Mouse (Mus musculus) midbrain, embryonic 15.5 days (tissue): ENCODE results near the gene Susd6. TPM values are rescaled to one million over a fixed set of nuclear protein-coding genes. Genes with fewer than 3 reads are reported as not detected.
A peak's percentile ranks its signal among the peaks of the same experiment; 100 is the strongest.

ENCODE experiments used
- ATAC-seq: fragments of 200-750 bp; cut with Nextera tagmentation; replicated peaks from 2 replicates; pipeline ENCODE4 v1.8.0; 2017; ENCODE audit warnings: moderate TSS enrichment
- H3K27ac ChIP-seq: fragments of 300-500 bp; sonication (generic); 2 replicates; pipeline ENCODE4 v1.5.1; 2015; ENCODE audit warnings: mild to moderate bottlenecking, inconsistent platforms
- H3K27me3 ChIP-seq: fragments of 300-500 bp; sonication (generic); replicated peaks from 2 replicates; pipeline ENCODE4 v1.6.1; 2015; ENCODE audit warnings: inconsistent platforms
- H3K36me3 ChIP-seq: fragments of 300-500 bp; sonication (generic); replicated peaks from 2 replicates; pipeline ENCODE4 v1.6.1; 2015; ENCODE audit warnings: inconsistent platforms
- H3K4me1 ChIP-seq: fragments of 300-500 bp; sonication (generic); 2 replicates; pipeline ENCODE4 v1.6.1; 2015; ENCODE audit warnings: inconsistent platforms
- H3K4me2 ChIP-seq: fragments of 300-500 bp; sonication (generic); 2 replicates; pipeline ENCODE4 v1.6.1; 2015; ENCODE audit warnings: inconsistent platforms, mild to moderate bottlenecking, moderate library complexity
- H3K4me3 ChIP-seq: fragments of 300-500 bp; sonication (generic); 2 replicates; pipeline ENCODE4 v1.5.1; 2015; ENCODE audit warnings: mild to moderate bottlenecking, inconsistent platforms
- H3K9ac ChIP-seq: fragments of 300-500 bp; sonication (generic); 2 replicates; pipeline ENCODE4 v1.6.1; 2015; ENCODE audit warnings: mild to moderate bottlenecking, inconsistent platforms
- H3K9me3 ChIP-seq: fragments of 300-500 bp; sonication (generic); 2 replicates; pipeline ENCODE4 v1.6.1; 2016; ENCODE audit warnings: inconsistent platforms
- WGBS: fragments of 180-500 bp; shearing (Covaris S2); methylation state at CpG from one replicate; pipeline ENCODE4 v1.1.7; 2015; ENCODE audit warnings: mixed read lengths; 5-methylcytosine and 5-hydroxymethylcytosine counted together
- polyA plus RNA-seq: library from polyadenylated mRNA; unstranded; fragments of >200 nt; fragmentation: Nextera tagmentation; extraction: Ambion mirVana; gene quantifications from 2 replicates; pipeline ENCODE4 v1.2.1, GENCODE M21; 2015

The Susd6 gene
- polyA plus RNA-seq, 1 experiment from 2014 or later: 13.6 TPM

DNA sequence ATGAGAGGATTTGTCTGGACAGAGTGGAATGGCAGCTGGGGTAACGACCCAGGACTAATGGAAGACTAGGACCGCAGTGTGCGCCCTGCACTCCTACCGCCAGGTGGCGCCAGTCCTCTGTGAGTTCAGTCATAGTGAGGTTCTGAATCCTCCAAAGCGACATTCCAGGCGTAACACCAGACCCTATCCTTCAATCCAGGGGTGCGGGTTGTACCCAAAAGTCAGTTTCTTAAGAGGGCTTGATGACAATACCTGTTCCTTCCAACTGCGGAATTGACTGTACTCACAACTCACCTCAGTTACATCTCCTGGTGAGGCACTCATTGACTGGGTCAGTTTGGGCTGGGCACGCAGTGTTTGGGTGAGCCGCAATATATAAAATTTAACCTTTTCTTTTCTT is 20.6 kb upstream of the Susd6 start:
- H3K4me2 ChIP-seq: 0 out of 2 replicates have a peak overlapping the region, but pooled peaks have one; percentile 30
- peak; percentile 66; the same call in 1 of the 2 replicates for ATAC-seq

DNA sequence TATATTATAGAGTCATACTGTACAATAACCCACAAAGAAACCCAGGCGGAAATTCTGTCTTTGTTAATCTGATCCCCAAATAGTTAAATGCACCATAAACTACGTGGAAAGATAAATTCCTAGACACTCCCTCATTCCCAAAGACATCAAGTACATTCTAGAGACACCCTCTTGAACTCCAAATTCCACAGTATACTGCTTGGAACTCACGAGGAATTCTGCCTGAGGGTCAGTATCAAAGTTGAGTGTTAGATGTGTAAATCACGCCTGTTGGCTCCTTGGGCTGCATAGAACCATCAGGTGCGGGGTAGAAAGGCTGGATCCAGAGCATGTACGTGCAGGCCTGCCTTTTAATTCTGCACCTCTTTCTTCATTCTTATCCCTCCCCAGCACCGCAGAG is 15.5 kb upstream of the Susd6 start:
- no peak for ATAC-seq
- no peaks in the 10 kb centered on the region for H3K27me3 ChIP-seq
- no peak overlapping the region for H3K9ac ChIP-seq
- no peak overlapping the region for H3K27ac ChIP-seq
- no peak overlapping the region for H3K4me2 ChIP-seq
- no peak overlapping the region for H3K4me3 ChIP-seq
- 61% methylated on average over 7 of the region's 7 CpGs for WGBS
- H3K36me3 ChIP-seq: no peaks in the 10 kb centered on the region
- 0 out of 2 replicates have a peak, but pooled peaks cover under 1% of the 10 kb centered on the region for H3K4me1 ChIP-seq
- no peaks in the 10 kb centered on the region for H3K9me3 ChIP-seq

More for the DNA sequence above, 20.6 kb upstream of the Susd6 start:
- no peaks in the 10 kb centered on the region for H3K36me3 ChIP-seq
- no peak overlapping the region for H3K27ac ChIP-seq
- H3K4me3 ChIP-seq: no peak overlapping the region
- H3K4me1 ChIP-seq: 0 out of 2 replicates have a peak, but pooled peaks cover 2% of the 10 kb centered on the region
- 19% methylated on average over 11 of the region's 11 CpGs for WGBS
- no peak overlapping the region for H3K9ac ChIP-seq
- H3K27me3 ChIP-seq: no peaks in the 10 kb centered on the region
- no peaks in the 10 kb centered on the region for H3K9me3 ChIP-seq

DNA sequence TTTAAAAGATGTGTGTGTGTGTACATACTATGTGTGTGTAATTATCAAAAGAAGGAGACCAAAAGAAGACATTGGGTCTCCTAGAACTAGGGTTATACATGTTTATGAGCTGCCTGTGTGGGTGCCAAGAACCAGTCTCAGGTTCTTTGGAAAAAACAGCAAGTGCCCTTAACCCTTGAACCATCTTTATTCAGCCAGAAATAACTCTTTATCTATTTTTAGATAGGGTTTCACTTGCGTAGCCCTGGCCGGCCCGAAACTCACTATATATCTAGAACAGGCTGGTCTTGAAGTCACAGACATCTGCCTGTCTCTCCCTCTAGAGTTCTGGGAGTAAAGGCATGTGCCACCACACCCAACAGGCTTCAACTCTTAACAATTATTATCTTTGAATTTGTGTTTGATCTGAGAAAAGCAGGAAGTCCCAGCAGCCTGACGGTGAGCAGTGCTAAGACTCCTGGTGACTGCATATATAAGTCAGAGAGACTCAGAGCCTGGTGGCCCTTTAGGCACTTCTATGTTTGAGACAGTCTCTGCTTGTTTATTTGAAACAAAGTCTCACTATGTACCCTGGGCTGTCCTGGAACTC is 14.2 kb upstream of the Susd6 start:
- Histone ChIP-seq H3K36me3 (no peaks in the 10 kb centered on the region), H3K9ac (no peak overlapping the region), H3K4me2 (no peak overlapping the region), H3K27ac (no peak overlapping the region), H3K27me3 (no peaks in the 10 kb centered on the region), H3K9me3 (no peaks in the 10 kb centered on the region), H3K4me1 (no peaks in the 10 kb centered on the region), H3K4me3 (no peak overlapping the region)
- WGBS: 96% methylated on average over 4 of the region's 4 CpGs
- no peak for ATAC-seq

- H3K9ac ChIP-seq: no peak overlapping the region
- H3K4me3 ChIP-seq: no peak overlapping the region
- H3K27ac ChIP-seq: no peak overlapping the region; the same call in 1 of the 2 replicates
- no peaks in the 10 kb centered on the region for H3K4me1 ChIP-seq
- no peak overlapping the region for H3K4me2 ChIP-seq
- no peak for ATAC-seq
- H3K27me3 ChIP-seq: no peaks in the 10 kb centered on the region
- WGBS: 78% methylated on average over 16 of the region's 16 CpGs
- no peaks in the 10 kb centered on the region for H3K9me3 ChIP-seq
- H3K36me3 ChIP-seq: no peaks in the 10 kb centered on the region
Observed at GRCm38 (mm10) chr12:80778188-80778936, 11.9 kb upstream of the Susd6 start.

- Histone ChIP-seq H3K36me3 (no peaks in the 10 kb centered on the region), H3K27ac (no peak overlapping the region), H3K4me1 (no peaks in the 10 kb centered on the region), H3K4me3 (no peak overlapping the region), H3K4me2 (no peak overlapping the region), H3K9me3 (no peaks in the 10 kb centered on the region), H3K9ac (no peak overlapping the region), H3K27me3 (no peaks in the 10 kb centered on the region)
- WGBS: 91% methylated on average over 4 of the region's 4 CpGs
- ATAC-seq: no peak
Observed at GRCm38 (mm10) chr12:80779760-80780159, 10.6 kb upstream of the Susd6 start.

DNA sequence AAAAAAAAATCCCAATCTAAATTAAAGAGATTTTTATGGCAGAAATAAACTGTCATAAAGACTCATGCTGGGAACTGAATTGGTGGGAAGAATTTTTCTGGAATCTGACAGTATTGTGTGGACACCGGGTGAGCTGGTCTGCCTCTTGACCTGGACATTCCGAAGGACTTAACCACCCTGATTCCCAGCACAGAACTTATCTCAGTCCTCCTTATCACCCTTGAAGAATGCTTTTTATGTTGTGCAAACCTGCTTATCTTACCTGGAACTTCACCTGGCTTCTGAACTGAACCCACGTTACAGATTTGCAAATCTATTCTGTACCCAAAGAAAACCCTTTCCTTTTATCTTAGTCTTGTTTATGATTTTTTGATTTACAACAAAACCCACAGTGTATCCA is 8.1 kb upstream of the Susd6 start:
- no peaks in the 10 kb centered on the region for H3K27me3 ChIP-seq
- 85% methylated on average over 3 of the region's 3 CpGs for WGBS
- H3K4me1 ChIP-seq: no peaks in the 10 kb centered on the region
- no peaks in the 10 kb centered on the region for H3K36me3 ChIP-seq
- no peak overlapping the region for H3K4me3 ChIP-seq
- H3K9me3 ChIP-seq: no peaks in the 10 kb centered on the region
- no peak overlapping the region for H3K4me2 ChIP-seq
- no peak overlapping the region for H3K27ac ChIP-seq
- no peak overlapping the region for H3K9ac ChIP-seq
- no peak for ATAC-seq

DNA sequence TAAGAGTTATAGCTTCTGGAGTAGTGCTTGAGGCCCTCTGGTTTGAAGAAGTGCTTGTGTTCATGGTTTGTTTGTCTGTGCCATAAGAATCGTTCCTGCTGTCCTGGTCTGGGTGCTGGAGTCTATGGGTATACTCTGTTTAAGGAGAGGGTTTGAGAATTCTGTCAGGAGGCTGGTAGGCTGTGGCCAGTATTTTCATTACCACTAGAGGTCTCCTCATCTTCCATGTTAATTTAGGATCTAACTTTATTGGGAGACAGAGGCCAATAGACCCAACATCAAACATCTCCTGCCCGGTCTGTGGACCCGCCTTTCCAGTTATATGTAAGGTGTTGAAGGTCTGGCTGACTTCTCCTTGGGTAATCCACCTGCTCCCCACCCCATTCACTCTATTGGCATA is 7.4 kb upstream of the Susd6 start:
- no peaks in the 10 kb centered on the region for H3K27me3 ChIP-seq
- no peak overlapping the region for H3K4me2 ChIP-seq
- H3K27ac ChIP-seq: no peak overlapping the region
- no peak overlapping the region for H3K9ac ChIP-seq
- H3K4me3 ChIP-seq: no peak overlapping the region
- no peaks in the 10 kb centered on the region for H3K9me3 ChIP-seq
- 55% methylated on average over 3 of the region's 3 CpGs for WGBS
- no peaks in the 10 kb centered on the region for H3K36me3 ChIP-seq
- ATAC-seq: no peak
- no peaks in the 10 kb centered on the region for H3K4me1 ChIP-seq

GRCm38 (mm10) chr12:80783889-80784288 is 6.4 kb upstream of the Susd6 start:
- H3K4me1 ChIP-seq: no peaks in the 10 kb centered on the region
- no peaks in the 10 kb centered on the region for H3K27me3 ChIP-seq
- no peak for ATAC-seq
- H3K36me3 ChIP-seq: no peaks in the 10 kb centered on the region
- 81% methylated on average over 1 of the region's 1 CpGs for WGBS
- no peak overlapping the region for H3K4me2 ChIP-seq
- H3K4me3 ChIP-seq: no peak overlapping the region
- no peak overlapping the region for H3K27ac ChIP-seq
- H3K9ac ChIP-seq: no peak overlapping the region
- H3K9me3 ChIP-seq: no peaks in the 10 kb centered on the region

DNA sequence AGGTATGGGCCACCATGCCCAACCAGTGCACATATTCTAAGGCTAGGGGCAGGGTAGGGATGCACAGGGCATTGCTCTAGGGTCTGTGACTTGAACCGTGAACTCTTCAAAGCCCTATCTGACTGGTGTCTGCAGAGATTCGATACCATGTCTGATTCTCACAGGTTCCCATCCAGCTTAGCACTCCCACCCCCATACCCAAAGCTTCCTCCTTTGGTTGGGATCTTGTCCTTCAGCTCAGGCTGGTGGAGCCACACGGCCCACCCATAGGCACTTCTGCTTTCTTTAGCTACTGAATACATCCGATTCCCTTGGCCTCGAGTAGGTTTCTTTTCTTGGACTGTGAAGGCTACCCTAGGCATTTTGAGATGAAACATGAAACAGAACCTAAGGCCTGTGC is 5.3 kb upstream of the Susd6 start:
- no peak overlapping the region for H3K4me2 ChIP-seq
- H3K4me1 ChIP-seq: peaks cover 5% of the 10 kb centered on the region
- H3K27me3 ChIP-seq: no peaks in the 10 kb centered on the region
- H3K9ac ChIP-seq: no peak overlapping the region
- no peak overlapping the region for H3K4me3 ChIP-seq
- no peak overlapping the region for H3K27ac ChIP-seq
- 94% methylated on average over 5 of the region's 5 CpGs for WGBS
- no peaks in the 10 kb centered on the region for H3K9me3 ChIP-seq
- H3K36me3 ChIP-seq: no peaks in the 10 kb centered on the region
- ATAC-seq: no peak

GRCm38 (mm10) chr12:80785597-80785996 is 4.7 kb upstream of the Susd6 start:
- WGBS: 94% methylated on average over 4 of the region's 4 CpGs
- ATAC-seq: no peak
- Histone ChIP-seq H3K27ac (no peak overlapping the region), H3K4me1 (peaks cover 5% of the 10 kb centered on the region), H3K9me3 (no peaks in the 10 kb centered on the region), H3K9ac (no peak overlapping the region), H3K4me2 (no peak overlapping the region), H3K4me3 (no peak overlapping the region), H3K36me3 (no peaks in the 10 kb centered on the region), H3K27me3 (no peaks in the 10 kb centered on the region)

GRCm38 (mm10) chr12:80786591-80786990 is 3.7 kb upstream of the Susd6 start:
- Histone ChIP-seq H3K4me2 (no peak overlapping the region), H3K36me3 (no peaks in the 10 kb centered on the region), H3K27ac (no peak overlapping the region), H3K27me3 (no peaks in the 10 kb centered on the region), H3K4me1 (peaks cover 10% of the 10 kb centered on the region), H3K9me3 (no peaks in the 10 kb centered on the region), H3K4me3 (no peak overlapping the region), H3K9ac (no peak overlapping the region)
- 86% methylated on average over 1 of the region's 1 CpGs for WGBS
- ATAC-seq: no peak

DNA sequence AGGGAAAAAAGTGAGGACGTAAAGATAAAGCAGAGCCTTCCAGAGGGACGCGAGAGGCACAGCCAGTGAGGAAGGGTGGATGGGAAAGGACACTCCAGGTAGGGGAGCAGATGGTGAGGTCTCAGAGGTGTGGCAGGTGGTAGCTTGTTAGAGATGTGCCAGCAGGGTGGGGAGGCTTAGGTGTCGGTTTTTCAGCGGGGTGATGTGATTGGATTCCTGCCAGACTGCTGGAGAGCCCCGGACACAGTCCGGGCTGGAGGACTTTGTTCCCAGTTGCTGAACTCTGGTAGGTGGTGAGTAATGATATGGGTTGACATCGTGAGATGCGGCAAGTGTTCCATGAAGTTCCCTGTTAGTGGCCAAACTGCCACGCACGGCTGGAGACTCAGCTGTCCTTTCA is 2.7 kb upstream of the Susd6 start:
- no peaks in the 10 kb centered on the region for H3K36me3 ChIP-seq
- H3K27me3 ChIP-seq: no peaks in the 10 kb centered on the region
- peaks cover 20% of the 10 kb centered on the region for H3K4me1 ChIP-seq
- H3K4me3 ChIP-seq: no peak overlapping the region
- H3K9me3 ChIP-seq: no peaks in the 10 kb centered on the region
- 50% methylated on average over 11 of the region's 11 CpGs for WGBS
- no peak for ATAC-seq
- no peak overlapping the region for H3K9ac ChIP-seq
- no peak overlapping the region for H3K4me2 ChIP-seq
- no peak overlapping the region for H3K27ac ChIP-seq

- no peak for ATAC-seq
- 87% methylated on average over 3 of the region's 3 CpGs for WGBS
- no peaks in the 10 kb centered on the region for H3K27me3 ChIP-seq
- no peaks in the 10 kb centered on the region for H3K36me3 ChIP-seq
- peaks cover 23% of the 10 kb centered on the region for H3K4me1 ChIP-seq
- no peak overlapping the region for H3K9ac ChIP-seq
- no peak overlapping the region for H3K4me3 ChIP-seq
- no peaks in the 10 kb centered on the region for H3K9me3 ChIP-seq
- no peak overlapping the region for H3K4me2 ChIP-seq
- H3K27ac ChIP-seq: no peak overlapping the region
Observed at GRCm38 (mm10) chr12:80788188-80788587, 2.1 kb upstream of the Susd6 start.
